Mouse (Mus musculus) c-Kit-negative CD71-positive TER-119-positive erythroid progenitor cells, embryonic 14.5 days (primary cell): ENCODE measurements around the gene Mettl7a1.
A peak's percentile ranks its signal among the peaks of the same experiment; 100 is the strongest.
"Not testable (repeated sequence)": the region's sequence is repeated elsewhere in the genome, so short reads cannot be mapped to it uniquely, and the experiment has no call there.

ENCODE experiments used
- DNase-seq: peaks from one replicate; pipeline ENCODE4 v3.0.0-alpha.2; 2013; ENCODE audit warnings: low read depth, low spot score

Mettl7a1 gene

GRCm38 (mm10) chr15:100341314-100341980 lies 37.5 kb downstream of the Mettl7a1 start:
- DNase-seq, result not testable (repeated sequence)

GRCm38 (mm10) chr15:100345484-100345883 lies 41.5 kb downstream of the Mettl7a1 start:
- no peak for DNase-seq

GRCm38 (mm10) chr15:100346761-100347160 lies 42.8 kb downstream of the Mettl7a1 start:
- DNase-seq, result no peak

GRCm38 (mm10) chr15:100349496-100349895 lies 45.6 kb downstream of the Mettl7a1 start:
- no peak for DNase-seq

GRCm38 (mm10) chr15:100351501-100352060 lies 47.6 kb downstream of the Mettl7a1 start:
- no peak for DNase-seq

- no peak for DNase-seq
These were observed 48.8 kb downstream of the Mettl7a1 start, which contains the start of the genes Methig1 and Mettl7a2 for GRCm38 (mm10) chr15:100352711-100353250. Gene Methig1 (plus strand): TSS chr15:100353149. Gene Mettl7a2 (plus strand): TSS chr15:100353200.

GRCm38 (mm10) chr15:100353399-100353798 lies 49.5 kb downstream of the Mettl7a1 start:
- DNase-seq, result not testable (repeated sequence)

- DNase-seq, result no peak
These were observed 51.9 kb downstream of the Mettl7a1 start for GRCm38 (mm10) chr15:100355876-100356275.

- no peak for DNase-seq
These were observed 60.3 kb downstream of the Mettl7a1 start, which contains the start of gene Higd1c for GRCm38 (mm10) chr15:100364242-100364641. Gene Higd1c (plus strand): TSS chr15:100364542.

- DNase-seq, result not testable (repeated sequence)
These were observed 62.0 kb downstream of the Mettl7a1 start for GRCm38 (mm10) chr15:100365967-100366366.

- no peak for DNase-seq
These were observed 63.2 kb downstream of the Mettl7a1 start for GRCm38 (mm10) chr15:100367119-100367518.

- peak; percentile 38 for DNase-seq
These were observed 71.1 kb downstream of the Mettl7a1 start for GRCm38 (mm10) chr15:100375066-100375465.

- DNase-seq, result not testable (repeated sequence)
These were observed 74.0 kb downstream of the Mettl7a1 start for GRCm38 (mm10) chr15:100377847-100378505.
